Mouse (Mus musculus): ENCODE results near the gene BC028528.
A peak's percentile ranks its signal among the peaks of the same experiment; 100 is the strongest.

DNA sequence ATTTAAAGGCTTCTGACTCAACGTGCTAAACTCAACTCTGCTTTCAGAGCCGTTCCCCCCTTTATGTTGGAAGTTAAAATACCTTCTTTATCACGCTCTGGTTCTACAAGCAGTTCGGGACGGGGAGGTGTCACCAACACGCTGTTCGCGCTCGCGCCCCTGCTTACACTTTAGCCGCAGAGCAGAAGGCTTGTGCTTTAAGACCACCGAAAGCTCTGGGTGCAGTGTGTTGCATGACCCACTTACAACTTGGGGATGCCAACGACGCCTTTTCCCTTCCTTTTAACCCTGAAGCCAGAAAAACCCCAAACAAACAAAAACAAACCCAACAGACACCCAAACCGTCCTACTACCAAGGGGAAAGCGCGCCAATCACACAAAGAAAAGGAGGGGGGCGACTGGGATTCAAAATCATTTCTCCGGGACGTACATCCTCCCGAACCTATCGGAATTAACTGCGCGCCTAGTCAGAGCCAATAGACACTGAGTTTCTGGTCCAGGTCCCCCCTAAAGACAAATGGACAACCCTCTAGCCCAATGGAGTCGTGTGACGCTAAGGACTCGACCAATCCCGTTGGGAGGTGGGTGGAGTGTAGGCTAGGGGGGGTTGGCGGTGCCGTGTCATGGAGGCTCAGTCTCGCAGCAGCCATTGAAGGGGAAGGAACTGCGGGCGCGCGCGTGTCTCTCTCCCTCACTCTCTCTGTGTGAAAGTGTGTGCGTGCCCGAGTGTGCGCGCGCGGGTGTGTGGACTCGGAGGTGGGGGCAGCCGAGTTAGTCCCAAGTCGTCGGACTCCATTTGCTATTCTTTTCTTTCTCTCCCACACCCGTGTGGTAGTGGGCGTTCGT, 37.1 kb upstream of the BC028528 start, which contains the start of gene Anp32e:
- peak; percentile 93 for TF ChIP-seq POLR2A (IDR thresholded peaks at IDR 0.05; ENCODE audit: low read depth, low read length)
- TF ChIP-seq CTCF (IDR thresholded peaks at IDR 0.05; ENCODE audit: borderline replicate concordance, insufficient read depth, low read length) = no peak

Data from embryonic fibroblast, embryonic 13.5 days (primary cell).